In the genomic region with DNA sequence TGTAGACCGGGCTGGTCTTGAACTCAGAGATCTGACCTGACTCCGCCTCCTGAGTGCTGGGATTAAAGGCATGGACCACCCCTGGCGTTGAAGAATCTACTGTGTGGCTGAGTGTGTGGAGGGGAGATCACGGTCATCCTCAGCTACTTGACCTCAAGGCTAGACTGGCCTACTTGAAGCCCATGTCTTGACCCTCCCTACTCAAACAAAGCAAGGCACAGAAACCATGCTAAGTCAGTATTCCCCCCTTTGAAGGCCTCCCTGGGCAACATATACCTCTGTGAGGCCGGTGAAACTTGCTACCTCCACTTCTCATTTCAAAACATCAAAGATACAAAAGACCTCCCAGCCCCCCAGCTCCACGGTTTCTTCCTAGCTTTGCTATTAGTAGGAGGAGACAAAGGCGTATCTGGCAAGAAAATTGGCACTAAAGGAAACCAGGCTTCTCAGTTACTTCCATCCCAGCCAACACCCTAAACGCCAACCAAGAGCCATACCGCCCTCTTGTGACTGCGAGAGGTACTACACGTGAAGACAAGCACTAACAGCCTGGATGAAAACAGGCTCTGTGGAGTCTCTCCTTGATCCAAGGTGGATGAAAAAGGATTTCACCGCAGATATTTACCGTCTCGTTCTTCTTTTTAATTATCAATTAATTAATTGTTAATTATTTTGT, we compare ENCODE assay signal across 8 mouse cellular contexts. TPM values are rescaled to one million over a fixed set of nuclear protein-coding genes. Genes with fewer than 3 reads are reported as not detected.
A peak's percentile ranks its signal among the peaks of the same experiment; 100 is the strongest.
DNase-seq lines count a peak whose midpoint lies in the region; ATAC-seq and TF ChIP-seq lines count a peak whose summit lies in the region.

No protein-coding gene starts in this region.

- H3K27ac ChIP-seq in ES-E14 (ENCODE audit: insufficient read depth, low read depth, low read length, poor library complexity, severe bottlenecking), result no peak overlapping the region
- no peak overlapping the region for H3K27ac ChIP-seq in layer of hippocampus, adult 2 months
- H3K27ac ChIP-seq in lung, embryonic 16.5 days (ENCODE audit: low read length), result no peak overlapping the region

- H3K4me3 ChIP-seq in ES-E14 (ENCODE audit: insufficient read depth in 1 of 2, low read depth in 1 of 2, low read length in 2 of 2, poor library complexity in 1 of 2, severe bottlenecking in 1 of 2), result no peak overlapping the region
- no peak overlapping the region for H3K4me3 ChIP-seq in layer of hippocampus, adult 2 months
- no peak overlapping the region for H3K4me3 ChIP-seq in lung, embryonic 16.5 days (ENCODE audit: low read length)

- in situ Hi-C loops in ES-E14 (cut with MboI; ENCODE audit: low sequenced_read_pairs in 2 of 2, unreplicated experiment in 2 of 2), result no loop called here

- no peaks in the 10 kb centered on the region for H3K27me3 ChIP-seq in lung, embryonic 16.5 days (ENCODE audit: control insufficient read depth, insufficient read depth, low read depth, low read length)

- no peaks in the 10 kb centered on the region for H3K36me3 ChIP-seq in ES-E14 (ENCODE audit: control insufficient read depth, insufficient read depth, low read length, poor library complexity, severe bottlenecking)
- no peaks in the 10 kb centered on the region for H3K36me3 ChIP-seq in lung, embryonic 16.5 days (ENCODE audit: control insufficient read depth, insufficient read depth, low read length)

- TF ChIP-seq POLR2A in brain, embryonic 14.5 days (IDR thresholded peaks at IDR 0.05; ENCODE audit: borderline replicate concordance, extremely low read depth, insufficient read depth, insufficient read length, poor library complexity, severe bottlenecking), result no peak

- peak; percentile 94 for TF ChIP-seq CTCF in brain, embryonic 14.5 days (IDR thresholded peaks at IDR 0.05; ENCODE audit: borderline replicate concordance, extremely low read depth, insufficient read depth, insufficient read length)
- TF ChIP-seq CTCF in layer of hippocampus, adult 2 months (conservative IDR thresholded peaks at IDR 0.05), result peak; percentile 96

- H3K9me3 ChIP-seq in ES-E14 (ENCODE audit: control insufficient read depth, insufficient read depth, low read depth, low read length), result no peaks in the 10 kb centered on the region
- no peaks in the 10 kb centered on the region for H3K9me3 ChIP-seq in lung, embryonic 16.5 days (ENCODE audit: control insufficient read depth, low read length)

- DNase-seq in ES-E14 (ENCODE audit: low read depth, low spot score), result peak; percentile 91
- DNase-seq in brain, embryonic 14.5 days (ENCODE audit: low read depth), result peak; percentile 91
- DNase-seq in fibroblast of lung, adult 2 months (ENCODE audit: low read depth), result peak; percentile 67
- peak; percentile 84 to 94 for DNase-seq in heart, postnatal 14 days
- DNase-seq in layer of hippocampus, adult 2 months (ENCODE audit: low spot score in 2 of 2), result peak; percentile 88 to 94
- DNase-seq in right cerebral cortex, adult 18-20 months, result peak; percentile 85
- peak; percentile 88 for DNase-seq in urinary bladder, postnatal 14 days (ENCODE audit: low spot score)

- H3K4me1 ChIP-seq in ES-E14 (ENCODE audit: control insufficient read depth in 2 of 2, insufficient read depth in 2 of 2, low read length in 2 of 2, poor library complexity in 1 of 2), result peaks cover 0 to 3% of the 10 kb centered on the region in 2 experiments; a peak in 1 of 4 replicates
- no peaks in the 10 kb centered on the region for H3K4me1 ChIP-seq in lung, embryonic 16.5 days (replicated peaks; ENCODE audit: control insufficient read depth, insufficient read depth, low read length)

- peak; percentile 64; the same call in 1 of the 2 replicates for ATAC-seq in lung, embryonic 16.5 days (ENCODE audit: low read depth)

- H3K4me2 ChIP-seq in lung, embryonic 16.5 days (ENCODE audit: low read depth, low read length), result no peak overlapping the region

- no peak overlapping the region for H3K9ac ChIP-seq in ES-E14 (ENCODE audit: insufficient read depth, low read depth, low read length, poor library complexity, severe bottlenecking)
- no peak overlapping the region for H3K9ac ChIP-seq in lung, embryonic 16.5 days (ENCODE audit: low read length)

- intact Hi-C loops in heart, postnatal 14 days (cut with DNase I), result loop anchor here (2.0 to 10.0 kb wide), 3 partner anchors 133 to 345 kb away; no protein-coding TSS in a partner anchor

- 24% methylated on average over 14 of the region's 14 CpGs for WGBS in lung, embryonic 16.5 days

TF ChIP-seq in ES-E14, 5 proteins besides CTCF, POLR2A, EP300 and RAD21:
- TF ChIP-seq ZC3H11A (IDR thresholded peaks at IDR 0.05; ENCODE audit: borderline replicate concordance, low read depth, low read length) (peak; percentile 86), MAFK (IDR thresholded peaks at IDR 0.05; ENCODE audit: insufficient read depth, low read depth, low read length) (no peak)

RNA-seq across cellular contexts. Expression of gene Tnpo3, which starts 39.9 kb away (rescaled TPM):
- total RNA-seq in ES-E14 (2012; rRNA removed), result 89.7 and 91.1 TPM in 2 replicates
- 75.1 and 76.8 TPM in 2 replicates for polyA plus RNA-seq in brain, embryonic 14.5 days (2012; rRNA removed)
- 10 to 100 TPM; 37.8 to 43.3 TPM for total RNA-seq in heart, postnatal 14 days (2021)
- total RNA-seq in layer of hippocampus, adult 2 months (2021), result 10 to 100 TPM; 65.7 to 72.7 TPM
- 79.6 and 81.9 TPM in 2 replicates for polyA plus RNA-seq in lung, embryonic 16.5 days (2015; fragmentation: Nextera tagmentation; extraction: Ambion mirVana)

RNA-seq across cellular contexts. Expression of gene Tspan33, which starts 44.4 kb away (rescaled TPM):
- total RNA-seq in ES-E14 (2012; rRNA removed), result 5.7 and 7.9 TPM in 2 replicates
- 5.7 and 10.6 TPM in 2 replicates for polyA plus RNA-seq in brain, embryonic 14.5 days (2012; rRNA removed)
- total RNA-seq in heart, postnatal 14 days (2021), result 1 to 10 TPM; 1.3 to 2.4 TPM
- total RNA-seq in layer of hippocampus, adult 2 months (2021), result 10 to 100 TPM; 31.7 to 34.8 TPM
- polyA plus RNA-seq in lung, embryonic 16.5 days (2015; fragmentation: Nextera tagmentation; extraction: Ambion mirVana), result 3.5 and 3.6 TPM in 2 replicates
